Mouse (Mus musculus) cerebellum, adult 11 months (tissue): ENCODE measurements around the gene Sdad1.
"Not testable (repeated sequence)": the region's sequence is repeated elsewhere in the genome, so short reads cannot be mapped to it uniquely, and the experiment has no call there.

Experiments used
- DNase-seq: peaks from one replicate; pipeline ENCODE4 v3.0.0; 2022

Sdad1 gene

DNA sequence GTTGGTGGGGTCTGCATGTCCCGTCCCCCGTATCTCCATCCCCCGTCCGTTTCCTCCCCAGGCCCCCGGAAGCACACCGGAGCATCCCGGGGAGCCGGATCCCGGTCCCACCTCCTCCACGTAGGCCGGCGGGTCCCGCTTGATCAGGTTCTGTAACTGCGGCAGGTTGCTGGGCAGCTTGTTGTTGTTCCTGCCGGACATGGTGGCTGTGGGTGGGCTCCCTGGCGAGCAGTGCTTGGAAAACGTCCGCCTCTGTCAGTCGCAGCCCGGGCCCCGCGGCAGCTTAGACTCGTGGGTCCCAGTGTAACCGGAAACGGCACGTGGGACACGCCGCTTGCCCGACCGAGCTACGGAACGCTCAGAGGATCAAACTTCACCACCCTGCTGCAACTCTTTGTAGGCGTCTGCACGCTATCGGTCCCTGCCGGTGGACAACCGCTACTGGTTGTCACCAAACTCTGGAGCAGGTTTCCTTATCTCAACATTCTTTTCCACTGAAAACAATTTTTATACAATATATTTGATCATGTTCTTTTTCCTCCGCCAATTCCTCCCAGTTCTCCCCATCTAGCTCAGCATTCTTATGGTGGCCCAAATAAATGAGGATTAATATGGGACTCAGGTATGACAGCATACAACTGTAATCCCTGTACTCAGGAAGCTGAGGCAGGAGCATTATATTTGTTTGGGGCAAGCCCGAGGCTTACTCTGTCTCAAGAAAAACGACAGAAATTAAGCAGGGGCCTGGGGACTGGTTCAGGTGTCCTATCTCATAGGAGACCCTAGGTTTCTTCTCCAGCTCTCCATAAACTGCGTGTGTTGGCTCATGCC, at the start of gene Sdad1:
Gene Sdad1 (minus strand): TSS at position 799 of the 831 bp plus-strand sequence.
- DNase-seq: peak; percentile 89

DNA sequence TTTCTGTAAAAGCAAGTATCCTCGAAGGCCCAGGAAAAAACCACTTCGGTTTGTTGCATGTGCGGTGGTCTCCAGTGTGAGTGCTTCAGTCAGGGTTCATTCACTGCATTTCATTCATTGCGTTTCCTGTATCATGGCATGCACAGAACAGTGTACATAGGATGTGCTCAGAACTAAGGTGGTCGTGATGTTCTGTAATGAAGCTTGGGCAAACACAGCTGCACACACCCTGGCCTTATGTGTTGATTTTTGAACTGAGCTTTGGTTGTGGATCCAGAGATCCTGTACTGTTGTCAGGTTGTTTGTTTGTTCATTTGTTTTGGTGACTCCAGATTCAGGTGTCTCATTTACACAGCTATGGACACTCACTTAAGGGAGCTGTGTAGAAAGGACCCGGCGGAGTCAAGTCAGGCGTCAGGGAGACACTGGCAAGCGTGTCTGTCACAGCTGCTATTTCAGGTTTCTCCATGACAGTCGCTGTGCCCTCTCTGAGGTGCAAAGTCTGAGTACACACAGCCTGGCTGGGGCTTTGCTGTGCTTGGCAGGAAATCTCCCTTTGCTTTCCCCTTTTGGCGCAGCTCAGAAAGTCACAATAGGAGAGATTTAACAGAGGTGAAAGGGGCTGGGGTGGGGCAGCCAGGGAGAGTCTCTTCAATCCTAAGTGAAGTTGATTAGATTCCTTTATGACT, 48.6 kb upstream of the Sdad1 start:
- DNase-seq: no peak

DNA sequence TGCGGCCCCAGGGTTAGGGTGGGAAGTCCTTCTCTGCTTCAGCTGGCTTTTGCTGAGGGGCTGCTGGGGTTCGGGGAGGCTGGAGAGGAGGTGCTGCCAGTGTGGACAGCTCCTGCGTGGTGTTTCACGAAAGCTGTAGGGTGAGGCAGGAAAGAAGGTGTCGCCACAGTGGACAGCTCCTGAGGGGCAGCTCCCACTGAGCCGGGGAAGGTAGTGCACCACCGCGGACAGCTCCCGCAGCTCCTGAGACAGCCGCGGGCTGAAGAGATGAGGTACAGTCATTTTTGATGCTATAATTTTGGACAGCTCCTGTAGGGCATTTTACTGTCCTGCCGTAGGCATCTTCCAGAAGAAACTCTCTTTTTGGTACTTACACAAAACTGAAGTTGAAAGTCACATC, 47.8 kb upstream of the Sdad1 start:
- DNase-seq: no peak

DNA sequence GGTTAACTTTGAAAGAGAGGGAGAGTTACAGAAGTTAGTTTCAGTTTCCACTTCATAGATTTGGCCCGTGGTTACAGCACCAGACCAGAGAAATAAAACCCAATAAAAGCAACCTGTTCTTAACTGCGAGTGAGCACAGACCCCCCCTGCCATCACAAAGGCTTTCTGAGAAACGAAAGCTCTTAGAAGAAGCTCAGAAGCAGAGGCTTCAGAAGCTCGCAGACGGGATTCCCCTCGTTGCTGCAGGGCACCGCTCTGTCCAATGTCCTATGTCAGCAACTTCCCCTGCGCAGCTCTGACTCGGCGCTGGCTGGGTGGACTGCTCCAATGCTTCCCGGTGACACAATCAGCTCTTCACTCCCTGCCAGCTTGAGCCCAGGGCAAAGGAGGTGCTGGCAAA, 43.2 kb upstream of the Sdad1 start:
- no peak for DNase-seq

DNA sequence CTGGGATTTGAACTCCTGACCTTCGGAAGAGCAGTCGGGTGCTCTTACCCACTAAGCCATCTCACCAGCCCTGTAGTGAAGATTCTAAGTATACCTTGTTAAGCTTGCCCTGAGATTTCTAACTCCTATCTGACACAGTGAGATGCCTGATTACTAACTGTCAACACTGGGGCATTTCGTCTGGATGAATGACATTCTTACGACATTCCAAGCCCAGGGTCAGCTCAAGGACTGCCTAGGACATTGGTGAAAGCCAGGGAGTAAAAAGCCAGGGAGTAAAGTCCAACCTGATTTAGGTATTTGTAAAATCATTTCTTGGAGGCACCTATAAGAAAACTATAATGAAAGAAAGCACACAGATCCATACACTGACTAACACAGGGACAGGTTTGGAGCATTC, 42.4 kb upstream of the Sdad1 start:
- DNase-seq: not testable (repeated sequence)

DNA sequence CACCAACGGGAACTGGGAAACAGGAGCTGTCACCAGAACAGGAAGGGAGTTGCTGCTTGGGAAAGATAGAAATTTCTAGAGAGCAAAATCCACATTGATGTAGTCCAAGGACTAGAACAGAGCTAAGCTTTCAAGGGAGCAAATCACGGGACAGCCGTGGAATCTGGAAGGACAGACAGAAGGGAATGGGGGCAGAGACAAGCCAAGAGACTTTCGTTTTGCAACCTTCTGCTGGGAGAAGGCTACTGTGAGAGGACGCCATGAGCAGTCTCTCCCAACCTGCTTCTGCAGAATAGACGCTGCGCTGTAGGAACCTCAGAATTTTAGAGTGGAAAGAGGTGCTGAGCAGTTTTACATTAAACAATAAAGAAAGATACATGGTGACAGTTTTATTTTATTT, 39.5 kb upstream of the Sdad1 start:
- DNase-seq: no peak

DNA sequence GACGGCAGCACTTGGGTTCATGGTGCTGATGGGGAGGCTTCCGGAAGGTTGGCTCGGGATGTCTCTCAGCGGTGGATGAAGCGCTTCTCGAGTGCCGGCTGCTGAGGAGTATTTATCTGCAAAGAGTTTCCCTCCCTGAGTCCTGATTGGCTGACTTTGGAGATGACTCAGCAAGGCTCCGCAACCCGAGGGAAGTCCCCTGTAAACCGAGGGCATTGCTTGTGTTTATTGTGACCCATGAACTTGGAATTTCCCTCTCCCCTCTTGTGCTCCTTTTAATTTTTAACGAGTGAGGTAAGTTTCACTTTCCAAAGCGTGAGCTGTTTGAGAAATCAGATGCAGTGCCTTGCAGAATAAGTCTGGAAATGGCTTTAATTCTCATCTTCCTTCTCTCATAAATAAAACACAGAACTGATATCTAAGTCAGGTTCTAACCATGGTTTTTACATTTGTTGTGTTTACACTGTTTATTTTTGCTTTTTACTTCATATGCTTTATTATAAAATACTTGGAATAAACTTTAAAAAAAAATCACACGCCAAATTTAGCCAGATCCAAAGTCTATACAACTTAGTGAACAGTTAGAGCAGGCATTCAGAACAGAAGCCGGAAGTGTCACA, 38.6 kb upstream of the Sdad1 start, which contains the start of gene Cxcl10:
Gene Cxcl10 (minus strand): TSS at position 96 of the 620 bp plus-strand sequence.
- no peak for DNase-seq

DNA sequence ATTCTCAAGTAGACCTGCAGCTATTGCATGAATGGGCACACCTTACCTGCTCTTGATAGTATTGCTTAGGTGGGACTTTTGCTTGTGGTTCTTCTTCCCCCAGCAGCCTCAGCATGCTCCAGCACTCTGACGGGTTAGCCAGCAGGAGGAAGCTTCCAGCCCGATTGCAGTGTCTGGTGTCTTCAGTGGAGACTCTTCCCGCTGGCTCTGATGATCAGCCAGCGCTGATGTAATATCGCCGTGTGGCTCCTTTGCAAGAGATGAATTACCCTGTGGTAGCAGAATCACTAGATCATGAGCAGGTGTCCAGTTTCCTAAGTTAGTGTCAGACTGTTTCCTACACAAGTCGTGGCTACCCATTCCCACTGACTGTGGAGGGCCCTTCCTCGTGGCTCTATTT, 34.7 kb upstream of the Sdad1 start:
- no peak for DNase-seq

DNA sequence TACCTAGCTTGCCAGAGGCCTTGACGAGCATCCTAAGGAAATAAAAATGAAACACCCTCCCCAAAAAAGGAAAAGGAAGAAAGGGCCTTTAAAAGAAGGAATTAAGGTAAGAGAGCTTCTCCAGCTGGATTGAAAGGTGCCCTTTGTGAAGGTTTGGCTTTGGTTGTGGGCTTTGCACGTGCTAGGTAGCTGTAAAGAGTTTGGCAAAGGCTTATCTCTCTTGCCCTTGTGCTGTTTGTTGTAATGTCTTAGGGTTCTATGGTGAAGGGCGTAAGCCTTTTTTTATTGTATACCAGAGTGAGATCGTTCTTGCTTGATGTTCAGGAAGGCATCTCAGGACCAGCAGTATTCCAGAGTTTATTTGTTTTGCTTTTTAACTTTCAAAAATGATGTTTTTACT, 30.3 kb upstream of the Sdad1 start:
- DNase-seq: no peak

DNA sequence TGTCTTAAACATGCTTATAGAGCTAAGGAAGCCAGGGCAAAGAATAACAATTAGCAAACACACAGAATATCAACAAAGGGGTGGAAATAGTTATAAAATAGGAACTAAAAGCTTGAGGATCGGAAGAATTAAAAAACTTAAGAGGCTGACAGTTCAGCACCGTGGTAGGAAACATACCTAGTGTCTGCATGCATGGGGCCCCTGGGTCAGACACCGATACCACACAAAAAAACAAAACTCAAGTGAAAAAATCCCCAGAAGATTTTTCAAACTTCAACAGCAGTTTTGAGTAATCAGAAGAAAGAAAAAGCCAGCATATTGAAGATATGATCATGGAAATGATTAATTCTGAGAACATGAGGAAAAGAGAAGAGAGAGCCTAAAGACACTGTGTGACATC, 26.5 kb upstream of the Sdad1 start:
- no peak for DNase-seq

DNA sequence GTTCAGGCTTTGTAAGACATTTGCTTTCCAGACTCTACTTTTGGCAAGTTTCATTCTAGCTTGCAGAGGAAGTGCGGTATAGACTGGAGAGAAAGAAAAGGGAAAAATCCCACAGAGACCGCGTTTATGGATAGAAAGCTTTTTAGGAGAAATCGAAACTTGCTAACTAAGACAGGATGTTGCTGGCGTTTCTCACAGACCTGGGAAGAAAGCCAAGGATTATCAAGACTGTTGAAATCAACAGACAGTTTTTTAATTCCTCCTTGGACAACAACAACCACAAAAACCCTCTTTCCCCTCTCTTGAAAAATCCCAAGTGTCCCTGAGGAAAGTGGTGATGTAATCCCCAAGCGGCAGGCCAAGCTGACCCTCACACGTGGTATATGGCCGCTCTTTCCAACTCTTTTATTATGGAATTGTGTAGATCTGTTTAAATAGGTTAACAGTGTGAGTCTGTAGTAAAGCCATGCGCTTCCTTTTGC, 22.1 kb upstream of the Sdad1 start:
- DNase-seq: no peak

DNA sequence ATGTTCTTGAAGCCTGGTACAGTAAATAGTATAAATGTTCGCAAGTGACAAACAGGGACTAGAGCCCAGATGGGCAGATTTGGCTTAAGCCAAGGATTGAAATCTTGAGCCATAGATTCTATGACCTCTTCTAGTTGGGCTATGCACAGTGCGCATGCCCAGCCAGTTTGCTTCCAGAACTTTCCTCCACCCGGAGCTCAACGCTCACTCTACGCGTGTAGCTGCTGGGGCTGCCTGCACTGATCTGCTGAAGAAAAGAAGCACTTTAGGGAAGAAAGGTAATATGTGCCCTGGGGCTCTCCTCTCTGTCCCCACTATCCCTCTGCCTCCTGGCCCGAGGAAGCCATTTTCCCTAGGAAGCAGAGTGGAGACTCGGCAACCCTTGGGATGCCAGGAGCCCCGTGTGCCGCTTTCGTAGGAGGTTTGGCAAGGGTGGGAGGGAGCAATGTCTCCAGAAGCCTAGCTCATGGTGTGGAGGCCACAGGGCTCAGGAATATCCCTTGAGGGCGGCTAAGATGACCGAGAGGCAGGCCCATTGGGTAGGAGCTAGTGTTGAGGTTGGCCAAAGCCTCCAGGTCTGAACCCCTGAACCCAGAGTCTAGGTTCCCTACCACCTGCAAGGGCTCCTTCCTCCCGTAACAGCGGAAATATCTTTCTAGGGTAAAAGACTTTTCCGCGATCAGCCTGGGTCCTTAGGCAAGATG, 21.5 kb upstream of the Sdad1 start, which contains the start of gene Art3:
Gene Art3 (plus strand): TSS at position 193 of the 704 bp plus-strand sequence.
- no peak for DNase-seq

DNA sequence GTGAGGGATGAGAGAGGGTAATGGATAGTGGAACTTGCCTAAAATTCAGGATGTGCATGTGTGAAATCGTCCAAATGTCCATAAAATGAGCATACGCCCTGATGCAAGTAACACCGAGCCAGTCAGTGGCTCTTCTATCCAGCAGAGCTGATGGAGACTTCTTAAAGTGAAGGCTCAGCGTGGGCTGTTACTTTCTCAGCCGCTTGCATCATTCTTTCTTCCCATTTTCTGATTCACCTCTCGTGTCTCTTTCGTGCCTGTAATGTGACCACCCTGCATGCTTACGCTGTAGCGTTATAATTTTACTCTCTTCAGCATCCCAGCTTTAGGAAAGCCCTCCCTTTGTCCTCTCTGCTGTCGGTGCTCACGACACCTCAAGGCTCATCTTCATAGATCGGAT, 20.8 kb upstream of the Sdad1 start:
- DNase-seq: no peak

DNA sequence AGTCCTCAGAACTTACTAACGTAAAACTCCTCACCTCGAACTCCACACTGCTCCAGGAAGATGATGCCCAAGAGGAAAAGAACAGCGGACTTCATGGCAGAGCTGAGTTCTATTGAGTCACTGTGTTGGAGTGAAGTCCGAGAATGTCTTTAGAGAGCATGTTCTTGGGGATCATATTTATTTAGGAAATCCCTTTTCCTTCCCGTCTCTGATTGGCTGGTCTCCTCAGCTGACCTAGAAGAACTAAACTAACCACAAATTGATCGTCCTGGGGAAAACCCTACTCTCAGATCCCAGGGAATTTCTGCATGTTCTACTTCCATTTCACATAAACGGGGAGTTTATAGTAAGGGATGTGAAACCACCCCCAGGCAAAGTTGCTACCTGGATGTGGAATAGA, 17.6 kb upstream of the Sdad1 start, which contains the start of gene Cxcl9:
Gene Cxcl9 (minus strand): TSS at position 151 of the 400 bp plus-strand sequence.
- no peak for DNase-seq

DNA sequence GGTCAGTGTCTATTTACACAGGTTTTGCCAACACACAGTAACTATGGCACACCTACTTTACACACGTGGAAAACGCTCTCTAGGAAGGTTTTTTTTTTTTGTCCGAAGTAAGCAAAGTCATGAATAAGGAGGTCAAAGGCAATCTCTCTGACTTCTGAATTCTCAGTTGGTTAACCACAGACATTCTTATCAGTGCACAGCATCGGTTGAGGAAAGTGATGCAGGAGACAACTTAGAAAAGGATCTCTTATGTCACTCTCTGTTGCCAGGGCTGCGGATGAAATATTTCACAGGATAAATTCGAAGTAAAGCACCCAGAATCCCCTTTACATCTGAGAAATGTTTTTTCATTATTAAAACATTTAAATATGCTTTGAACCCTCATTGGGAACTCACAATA, 17.1 kb upstream of the Sdad1 start:
- no peak for DNase-seq

DNA sequence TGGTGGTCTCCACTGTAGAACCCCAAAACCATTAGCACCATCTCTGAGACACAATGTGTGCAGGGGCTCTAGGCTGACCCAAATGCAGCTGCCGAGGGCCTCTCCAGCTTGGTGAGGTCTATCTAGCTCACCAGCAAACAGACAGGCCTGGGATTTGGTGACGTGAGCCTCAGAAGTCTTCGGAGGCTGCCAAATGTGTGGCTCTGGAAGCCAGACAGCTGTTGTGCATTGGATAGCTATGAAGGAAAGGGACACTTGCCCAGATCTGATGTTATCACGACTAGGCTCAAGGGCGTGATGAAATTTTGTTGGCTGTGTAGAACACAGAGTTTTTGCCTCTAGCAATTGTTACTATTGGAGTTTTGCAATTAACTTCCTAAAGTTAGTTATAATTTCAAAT, 13.0 kb upstream of the Sdad1 start:
- DNase-seq: no peak

DNA sequence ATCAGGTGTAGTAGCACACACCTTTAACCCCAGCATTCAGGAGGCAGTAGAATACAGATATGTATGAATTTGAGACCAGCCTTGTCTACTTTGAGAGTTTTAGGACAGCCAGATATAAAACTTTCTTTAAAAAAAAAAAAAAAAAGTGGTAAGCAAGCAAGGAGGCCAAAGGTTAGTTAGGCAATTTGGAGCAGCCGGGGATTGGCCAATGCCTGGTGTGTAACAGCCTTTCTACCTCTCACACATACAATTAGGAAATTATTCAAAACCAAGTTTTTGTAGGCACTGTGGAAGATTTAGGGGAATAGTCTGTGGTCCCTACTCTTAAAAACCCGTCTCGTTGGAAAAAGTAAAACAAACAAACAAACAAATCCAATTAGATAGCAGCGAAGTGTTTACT, 12.3 kb upstream of the Sdad1 start:
- no peak for DNase-seq

DNA sequence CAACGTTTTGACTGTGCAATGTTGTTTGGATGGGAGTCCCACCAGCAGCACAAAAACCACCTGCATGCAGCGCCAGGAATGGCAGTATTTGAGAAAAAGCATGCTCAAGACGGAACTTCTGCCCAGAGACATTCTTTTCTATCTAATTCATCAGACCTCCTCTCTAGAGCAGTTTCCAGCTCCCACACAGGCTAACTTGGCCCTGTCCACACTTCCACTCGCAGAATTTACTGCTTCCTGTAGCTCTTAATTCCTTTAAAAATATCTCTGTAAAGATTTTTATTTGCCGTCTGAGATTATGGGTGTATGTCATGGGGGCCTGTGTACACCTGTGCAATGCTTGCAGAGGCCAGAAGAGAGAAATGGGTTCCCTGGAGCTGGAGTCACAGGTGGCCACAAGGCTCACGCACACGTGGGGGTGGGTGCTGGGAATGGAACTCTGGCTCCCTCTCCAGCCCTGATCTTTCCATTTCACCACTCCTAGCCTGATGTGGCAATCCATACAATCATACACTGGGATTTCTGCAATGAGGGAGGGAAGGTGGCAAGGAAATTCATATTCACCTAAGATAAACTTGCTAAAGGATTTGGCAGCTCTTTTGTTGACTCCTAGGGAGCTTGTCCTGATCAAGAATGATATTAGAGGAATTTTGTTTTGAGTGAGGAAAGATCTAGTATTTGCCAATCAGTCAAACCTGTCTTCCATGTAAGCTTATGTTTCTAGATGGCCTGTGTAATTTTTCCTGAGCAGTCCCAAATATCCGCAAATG, 11.5 kb upstream of the Sdad1 start:
- no peak for DNase-seq

DNA sequence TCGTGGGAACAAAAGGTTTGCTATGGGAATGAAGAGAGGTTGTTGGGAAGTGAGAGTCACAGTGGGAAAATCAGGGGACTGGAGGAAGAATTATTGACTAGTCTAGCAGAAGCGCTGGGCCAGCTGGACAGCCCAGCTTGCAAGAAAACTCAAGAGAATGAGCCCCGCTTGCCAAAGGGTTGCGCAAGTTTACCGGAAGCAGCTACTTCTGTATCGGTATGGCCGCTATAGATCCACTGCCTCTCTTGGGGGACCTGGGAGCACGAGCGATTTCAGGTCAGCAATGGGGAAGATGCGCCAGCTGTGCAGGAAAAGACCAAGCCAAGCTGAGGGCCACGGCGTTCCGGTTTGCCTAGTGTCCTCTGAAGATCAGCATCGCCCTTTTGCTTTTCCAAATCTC, 8.3 kb upstream of the Sdad1 start:
- DNase-seq: no peak

DNA sequence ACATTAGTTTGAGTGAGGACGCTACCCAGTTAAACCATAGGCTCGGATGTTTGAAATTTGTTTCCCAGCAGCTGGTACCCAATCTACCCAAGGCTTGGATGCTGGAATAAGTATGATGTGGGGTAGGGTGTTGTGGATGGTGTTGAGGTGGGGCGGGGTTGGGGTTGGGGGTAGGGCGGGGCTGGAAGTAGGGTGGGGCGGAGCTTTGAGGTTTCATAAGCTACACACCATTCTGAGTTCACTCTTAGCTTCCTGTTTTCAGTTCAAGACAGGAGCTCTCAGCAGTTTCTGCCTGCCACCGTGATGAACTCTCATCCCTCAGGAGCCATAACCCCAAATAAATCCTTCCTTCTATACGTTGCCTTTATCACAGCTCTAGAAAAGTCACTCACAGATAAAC, 7.8 kb upstream of the Sdad1 start:
- no peak for DNase-seq

DNA sequence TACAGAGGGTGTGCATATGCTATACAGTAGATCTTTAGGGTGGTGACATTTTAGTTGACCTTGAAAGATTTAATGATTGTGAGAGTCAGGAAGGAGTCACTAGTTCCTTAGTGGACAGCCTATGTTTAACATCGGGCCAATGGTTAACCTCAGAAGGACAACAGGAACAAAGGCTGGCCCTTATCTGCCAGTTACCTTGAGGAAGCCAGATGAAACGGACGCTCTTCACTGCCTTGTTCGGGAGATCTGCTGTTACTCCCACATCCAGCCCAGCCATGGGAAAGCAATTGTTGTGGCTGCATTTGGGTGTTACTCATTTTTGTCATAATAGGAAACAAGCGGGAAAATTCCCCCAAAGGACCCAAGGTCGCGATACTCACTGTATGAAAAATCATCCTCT, 3.5 kb upstream of the Sdad1 start:
- no peak for DNase-seq

DNA sequence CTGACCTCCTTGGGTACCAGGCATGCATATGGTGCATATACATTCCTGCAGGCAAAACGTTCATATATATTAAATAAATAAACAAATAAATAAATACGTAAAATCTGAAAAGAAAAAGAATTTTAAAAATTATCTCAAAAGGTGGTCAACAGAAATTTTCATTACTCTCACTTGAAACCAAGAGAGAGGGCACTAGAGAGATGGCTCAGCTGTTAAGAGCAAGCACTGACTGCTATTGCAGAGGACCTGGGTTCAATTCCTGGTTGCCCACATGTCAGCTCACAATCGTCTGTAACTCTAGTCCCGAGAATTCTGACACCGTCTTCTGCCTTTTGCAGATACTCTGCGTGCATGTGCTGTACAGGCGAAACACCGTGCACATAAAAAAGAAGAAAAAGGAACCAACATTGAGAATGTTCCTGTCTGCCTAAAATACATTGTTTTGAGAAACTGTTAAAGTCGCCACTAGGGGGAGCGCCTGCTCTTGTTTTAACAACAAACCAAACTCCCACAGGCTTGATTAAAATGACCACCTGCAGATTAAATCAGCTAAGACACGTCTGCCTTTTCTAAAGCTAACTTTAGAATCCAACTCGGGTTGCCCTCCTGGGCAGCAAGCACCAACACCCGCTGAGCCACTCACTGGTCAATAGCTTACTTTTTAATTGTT, 1.9 kb upstream of the Sdad1 start:
- DNase-seq: peak; percentile 79
